Mouse (Mus musculus) cerebellum, adult 2 months (tissue): ENCODE data around the gene Brk1.

Source experiments
- CTCF ChIP-seq: fragments of 200-500 bp; IDR thresholded peaks from 2 replicates; pipeline ENCODE4 v1.5.1; 2011; ENCODE audit warnings: low read depth, mild to moderate bottlenecking, control low read depth, low read length, moderate library complexity, borderline replicate concordance; ENCODE audit not compliant: insufficient read depth
- POLR2A ChIP-seq: fragments of 200-500 bp; IDR thresholded peaks from 2 replicates; pipeline ENCODE4 v1.6.1; 2011; ENCODE audit warnings: low read length, control low read depth, borderline replicate concordance; ENCODE audit not compliant: insufficient read depth

- TF ChIP-seq POLR2A, result no peak
- no peak for TF ChIP-seq CTCF
Measured at GRCm38 (mm10) chr6:113658226-113658625, 53.7 kb downstream of the Brk1 start.
